ENCODE assay signal across 8 mouse cellular contexts in the genomic region with DNA sequence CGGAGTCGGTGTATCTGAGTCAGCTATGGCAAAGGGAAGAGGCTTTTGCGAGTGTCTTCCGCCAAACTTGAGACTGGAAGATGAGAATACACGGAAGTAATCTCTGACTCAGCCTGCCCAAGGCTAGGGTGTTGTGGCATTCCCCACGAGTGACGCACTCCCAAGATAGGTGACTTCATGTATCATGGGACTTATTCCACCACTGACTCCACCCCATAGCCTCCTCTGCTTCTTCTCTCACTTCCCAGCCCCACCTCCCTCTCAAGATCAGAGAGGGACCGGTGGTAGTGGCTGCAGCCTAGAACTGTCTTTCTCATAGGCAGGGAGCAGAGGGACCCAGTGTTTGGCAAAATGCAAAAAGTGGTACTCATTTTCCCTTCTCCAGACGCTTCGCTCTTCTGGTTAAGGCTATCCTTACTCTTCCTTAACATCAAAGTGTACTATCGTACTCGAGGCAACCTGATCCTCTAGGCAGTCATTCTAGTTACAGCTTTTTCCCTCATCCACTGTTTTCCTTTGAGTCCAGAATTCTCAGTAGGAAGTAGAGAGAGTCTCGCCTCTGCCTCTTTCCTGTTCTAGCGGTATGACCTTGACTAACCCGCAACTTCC. TPM values are rescaled to one million over a fixed set of nuclear protein-coding genes. Genes with fewer than 3 reads are reported as not detected.
DNase-seq lines count a peak whose midpoint lies in the region; ATAC-seq and TF ChIP-seq lines count a peak whose summit lies in the region.

No protein-coding gene starts in this region.

- peak overlapping the region; percentile 93 for H3K27ac ChIP-seq in hindbrain, embryonic 12.5 days

- H3K9ac ChIP-seq in hindbrain, embryonic 12.5 days = peak overlapping the region; percentile 91

- no peaks in the 10 kb centered on the region for H3K27me3 ChIP-seq in Patski
- H3K27me3 ChIP-seq in hindbrain, embryonic 12.5 days = peaks cover 3% of the 10 kb centered on the region; the same call in 1 of the 2 replicates

- H3K36me3 ChIP-seq in hindbrain, embryonic 12.5 days = no peaks in the 10 kb centered on the region

- 11% methylated on average over 15 of the region's 15 CpGs for WGBS in hindbrain, embryonic 12.5 days

- peak overlapping the region; percentile 97 for H3K4me2 ChIP-seq in hindbrain, embryonic 12.5 days (replicated peaks)

- POLR2A ChIA-PET in Patski (lab: Charles Lee) = interaction anchor here (1.1 to 1.4 kb wide), 2 partner anchors 25 to 27 kb away, joined by 3 read pairs; a partner anchor contains a TSS

- peak; percentile 94 for DNase-seq in Patski (ENCODE audit: low read depth, low spot score)
- DNase-seq in cerebellum, postnatal 14 days = peak; percentile 70 to 73
- DNase-seq in frontal cortex, postnatal 14 days (ENCODE audit: low spot score in 2 of 2) = peak; percentile 58 to 75
- DNase-seq in layer of hippocampus, postnatal 14 days (ENCODE audit: low spot score in 2 of 2) = peak; percentile 51 to 67
- peak; percentile 95 for DNase-seq in lung, postnatal 10 days
- peak; percentile 61 for DNase-seq in ovary, postnatal 14 days (ENCODE audit: low spot score)
- peak; percentile 72 for DNase-seq in thymus, postnatal 14 days

- H3K4me1 ChIP-seq in hindbrain, embryonic 12.5 days = peaks cover 28% of the 10 kb centered on the region

- CTCF ChIA-PET in Patski (lab: Charles Lee) = no interaction called here

- H3K9me3 ChIP-seq in hindbrain, embryonic 12.5 days (replicated peaks) = no peaks in the 10 kb centered on the region

- in situ Hi-C loops in Patski (cut with MboI; ENCODE audit: low pct_unique_long_range_greater_than_20kb) = no loop called here

- peak; percentile 76 for ATAC-seq in Patski
- peak; percentile 27; the same call in 1 of the 2 replicates for ATAC-seq in hindbrain, embryonic 12.5 days (ENCODE audit: low FRiP score)

- peak overlapping the region; percentile 92 for H3K4me3 ChIP-seq in hindbrain, embryonic 12.5 days

- no peak for TF ChIP-seq CTCF in Patski (IDR thresholded peaks at IDR 0.05)

RNA-seq across cellular contexts. Expression of a gene that starts 0.7 kb away (rescaled TPM):
- polyA plus RNA-seq in Patski (2021) = 64.7 TPM
- polyA plus RNA-seq in hindbrain, embryonic 12.5 days (2016; fragmentation: Nextera tagmentation; extraction: Ambion mirVana) = 119 and 123 TPM in 2 replicates
- total RNA-seq in layer of hippocampus, postnatal 14 days (2021) = 100 to 1,000 TPM; 218 to 238 TPM

RNA-seq across cellular contexts. Expression of a gene that starts 26.9 kb away (rescaled TPM):
- 58.4 TPM for polyA plus RNA-seq in Patski (2021)
- 172 and 210 TPM in 2 replicates for polyA plus RNA-seq in hindbrain, embryonic 12.5 days (2016; fragmentation: Nextera tagmentation; extraction: Ambion mirVana)
- 10 to 100 TPM; 87.7 to 92.8 TPM for total RNA-seq in layer of hippocampus, postnatal 14 days (2021)

RNA-seq across cellular contexts. Expression of a gene that starts 27.1 kb away (rescaled TPM):
- polyA plus RNA-seq in Patski (2021) = 354 TPM
- polyA plus RNA-seq in hindbrain, embryonic 12.5 days (2016; fragmentation: Nextera tagmentation; extraction: Ambion mirVana) = 327 and 355 TPM in 2 replicates
- total RNA-seq in layer of hippocampus, postnatal 14 days (2021) = 100 to 1,000 TPM; 125 to 129 TPM

RNA-seq across cellular contexts. Expression of a gene that starts 39.2 kb away (rescaled TPM):
- 404 TPM for polyA plus RNA-seq in Patski (2021)
- 118 and 124 TPM in 2 replicates for polyA plus RNA-seq in hindbrain, embryonic 12.5 days (2016; fragmentation: Nextera tagmentation; extraction: Ambion mirVana)
- total RNA-seq in layer of hippocampus, postnatal 14 days (2021) = 100 to 1,000 TPM; 147 to 156 TPM

Comparison
In these comparisons a context has a peak if more than half of its experiments do, and no peak if none do; other contexts are left out.
1. Peak in every context shown above with its lines: DNase-seq, ATAC-seq, H3K4me3 ChIP-seq and H3K27ac ChIP-seq.